Mouse (Mus musculus) embryonic fibroblast, embryonic 13.5 days (primary cell): ENCODE measurements around the gene Nup133.

ENCODE experiments used
- CTCF ChIP-seq: IDR thresholded peaks from 2 replicates; pipeline ENCODE4 v1.5.1; 2011; ENCODE audit warnings: mild to moderate bottlenecking, control low read depth, low read length, moderate library complexity, borderline replicate concordance; ENCODE audit not compliant: insufficient read depth
- POLR2A ChIP-seq: IDR thresholded peaks from 2 replicates; pipeline ENCODE4 v1.6.1; 2011; ENCODE audit warnings: low read depth, mild to moderate bottlenecking, control low read depth, low read length, moderate library complexity

GRCm38 (mm10) chr8:123960056-123960455 lies 11.0 kb upstream of the Nup133 start:
- no peak for TF ChIP-seq CTCF
- TF ChIP-seq POLR2A: no peak
